Mouse (Mus musculus): ENCODE measurements around the gene Lgals3bp.

GRCm38 (mm10) chr11:118428944-118429709 is 27.2 kb upstream of the Lgals3bp start:
- TF ChIP-seq CTCF (IDR thresholded peaks at IDR 0.05; ENCODE audit: low read depth) (no peak), EP300 (IDR thresholded peaks at IDR 0.05; ENCODE audit: low read depth) (no peak)

Data from liver, embryonic 14.5 days (tissue).